In the genomic region with DNA sequence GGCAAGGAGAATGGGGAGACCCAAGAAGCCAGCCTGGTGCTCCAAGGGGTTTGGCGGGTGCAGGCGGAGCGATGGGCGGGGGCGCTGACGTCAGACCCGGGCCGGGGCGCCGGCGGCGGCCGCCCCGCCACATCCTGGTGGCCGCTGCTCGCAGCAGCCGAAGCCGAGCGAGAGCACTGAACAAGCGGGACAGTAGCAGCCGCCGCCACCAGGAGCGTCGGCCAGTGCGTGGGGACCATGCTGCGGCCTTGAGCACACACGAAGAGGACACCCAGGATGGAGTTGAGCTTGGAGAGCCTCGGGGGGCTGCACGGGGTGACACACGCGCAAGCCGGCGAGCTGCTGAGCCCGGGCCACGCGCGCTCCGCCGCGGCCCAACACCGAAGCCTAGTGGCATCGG, we compare ENCODE assay signal across 9 mouse cellular contexts. TPM values are rescaled to one million over a fixed set of nuclear protein-coding genes. Genes with fewer than 3 reads are reported as not detected.
DNase-seq lines count a peak whose midpoint lies in the region; ATAC-seq and TF ChIP-seq lines count a peak whose summit lies in the region.
"Had no signal": no experiment of that assay in that cellular context is flagged by ENCODE, and none has a peak within 500 bp of the region (broad histone marks: within the 10 kb centered on the region; RNA-seq: fewer than 3 reads in every experiment).

A gene (plus strand): TSS at position 104 of the 400 bp plus-strand sequence.

- peaks cover 30% of the 10 kb centered on the region for H3K27me3 ChIP-seq in heart, adult 2 months (ENCODE audit: control insufficient read depth, insufficient read depth, low read length)
- H3K27me3 ChIP-seq in limb, embryonic 13.5 days, result peaks cover 100% of the 10 kb centered on the region
- peaks cover 92% of the 10 kb centered on the region for H3K27me3 ChIP-seq in midbrain, embryonic 15.5 days (replicated peaks)

- no peak within 1 kb of the TSS for H3K27ac ChIP-seq in heart, adult 2 months
- H3K27ac ChIP-seq in limb, embryonic 13.5 days, result no peak within 1 kb of the TSS
- H3K27ac ChIP-seq in midbrain, embryonic 15.5 days, result peak within 1 kb of the TSS; percentile 13; the same call in 1 of the 2 replicates

- peak; percentile 39 for ATAC-seq in common myeloid progenitor, adult 5-6 weeks (replicated peaks; ENCODE audit: low read depth, poor library complexity, severe bottlenecking)
- ATAC-seq in limb, embryonic 13.5 days (ENCODE audit: low FRiP score, low read depth), result peak; percentile 42; the same call in 1 of the 2 replicates
- ATAC-seq in midbrain, embryonic 15.5 days (replicated peaks), result peak; percentile 22; the same call in 1 of the 2 replicates

- peak within 1 kb of the TSS; percentile 7 for H3K9ac ChIP-seq in heart, adult 2 months (ENCODE audit: low read depth, low read length)
- peak within 1 kb of the TSS; percentile 59 for H3K9ac ChIP-seq in limb, embryonic 13.5 days
- peak within 1 kb of the TSS; percentile 29 for H3K9ac ChIP-seq in midbrain, embryonic 15.5 days

- H3K4me2 ChIP-seq in limb, embryonic 13.5 days (replicated peaks), result peak within 1 kb of the TSS; percentile 87
- peak within 1 kb of the TSS; percentile 57 for H3K4me2 ChIP-seq in midbrain, embryonic 15.5 days

- TF ChIP-seq CTCF in heart, adult 2 months (IDR thresholded peaks at IDR 0.05), result peak; percentile 32

- H3K9me3 ChIP-seq in limb, embryonic 13.5 days, result no peaks in the 10 kb centered on the region
- H3K9me3 ChIP-seq in midbrain, embryonic 15.5 days, result no peaks in the 10 kb centered on the region

- TF ChIP-seq EP300 in heart, adult 2 months (IDR thresholded peaks at IDR 0.05; ENCODE audit: insufficient read depth, low read depth, low read length), result no peak

- H3K79me2 ChIP-seq in heart, adult 2 months (replicated peaks; ENCODE audit: control insufficient read depth, insufficient read depth, low read length), result no peaks in the 10 kb centered on the region

- no peaks in the 10 kb centered on the region for H3K36me3 ChIP-seq in heart, adult 2 months (ENCODE audit: control insufficient read depth, insufficient read depth, low read length)
- no peaks in the 10 kb centered on the region for H3K36me3 ChIP-seq in limb, embryonic 13.5 days
- H3K36me3 ChIP-seq in midbrain, embryonic 15.5 days (replicated peaks), result no peaks in the 10 kb centered on the region
- H3K36me3 ChIP-seq: G1E had no signal

- DNase-seq in heart, adult 2 months, result peak; percentile 62 to 74
- DNase-seq in heart, adult 8-10 months (ENCODE audit: low spot score), result no peak
- DNase-seq in heart, postnatal 14 days, result peak; percentile 69 to 71
- no peak for DNase-seq in yolk sac, embryonic 10.5 days (ENCODE audit: low spot score)
- no peak for DNase-seq in right cerebral cortex, postnatal 36 days (ENCODE audit: low spot score in 2 of 2)

- intact Hi-C loops in heart, adult 2 months (cut with DNase I), result no loop called here
- intact Hi-C loops in heart, postnatal 14 days (cut with DNase I), result no loop called here

- TF ChIP-seq POLR2A in heart, adult 2 months (IDR thresholded peaks at IDR 0.05; ENCODE audit: insufficient read depth, low read depth, low read length), result no peak

- H3K4me1 ChIP-seq in heart, adult 2 months (ENCODE audit: control insufficient read depth, insufficient read depth, low read length), result peaks cover 3% of the 10 kb centered on the region; the same call in 1 of the 2 replicates
- H3K4me1 ChIP-seq in limb, embryonic 13.5 days, result peaks cover 26% of the 10 kb centered on the region
- peaks cover 26% of the 10 kb centered on the region for H3K4me1 ChIP-seq in midbrain, embryonic 15.5 days

- WGBS in heart, adult 2 months, result under 1% methylated on average over 34 of the region's 42 CpGs
- under 1% methylated on average over 42 of the region's 42 CpGs for WGBS in limb, embryonic 13.5 days
- WGBS in midbrain, embryonic 15.5 days, result under 1% methylated on average over 42 of the region's 42 CpGs

- peak within 1 kb of the TSS; percentile 14; the same call in 1 of the 2 replicates for H3K4me3 ChIP-seq in heart, adult 2 months
- H3K4me3 ChIP-seq in limb, embryonic 13.5 days, result peak within 1 kb of the TSS; percentile 50
- H3K4me3 ChIP-seq in midbrain, embryonic 15.5 days, result peak within 1 kb of the TSS; percentile 36

RNA-seq across cellular contexts. Expression of the gene that starts here (rescaled TPM):
- total RNA-seq in heart, adult 2 months (2021), result under 1 TPM in 1 of 2 experiments, not detected in 1; 0.05 TPM
- polyA plus RNA-seq in heart, adult 2 months (2012; rRNA removed), result 0.06 and 0.09 TPM in 2 replicates
- under 1 TPM in 1 of 4 experiments, not detected in 3; 0.09 TPM for total RNA-seq in heart, adult 8-10 months (2022)
- not detected in 2 replicates for total RNA-seq in common myeloid progenitor, adult 5-6 weeks (2017)
- not detected for total RNA-seq in heart, postnatal 14 days (2021)
- polyA plus RNA-seq in limb, embryonic 13.5 days (2015; fragmentation: Nextera tagmentation; extraction: Ambion mirVana), result not detected in 2 replicates
- polyA plus RNA-seq in midbrain, embryonic 15.5 days (2015; fragmentation: Nextera tagmentation; extraction: Ambion mirVana), result 1.9 and 2.6 TPM in 2 replicates
- polyA plus RNA-seq: G1E had no signal

Comparison
In these comparisons a context has a peak if more than half of its experiments do, and no peak if none do; other contexts are left out.
1. Peak in DNase-seq, H3K4me3 ChIP-seq and H3K9ac ChIP-seq in heart, adult 2 months; RNA of the gene not detected or under 1 TPM.
2. Peak in ATAC-seq in common myeloid progenitor, adult 5-6 weeks; RNA of the gene not detected or under 1 TPM.
3. Peak in DNase-seq in heart, postnatal 14 days; RNA of the gene not detected or under 1 TPM.
4. Peak in ATAC-seq, H3K4me3 ChIP-seq, H3K9ac ChIP-seq and H3K4me2 ChIP-seq in limb, embryonic 13.5 days; RNA of the gene not detected or under 1 TPM.
5. H3K9ac ChIP-seq: peak in every context shown above with its lines; median percentile 59 in limb, embryonic 13.5 days; 29 in midbrain, embryonic 15.5 days; 7 in heart, adult 2 months.